Mouse (Mus musculus): ENCODE results near the gene Psmb9. TPM values are rescaled to one million over a fixed set of nuclear protein-coding genes. Genes with fewer than 3 reads are reported as not detected.

The Psmb9 gene
- polyA plus RNA-seq, 2 experiments = 2.2 to 3.4 TPM

DNA sequence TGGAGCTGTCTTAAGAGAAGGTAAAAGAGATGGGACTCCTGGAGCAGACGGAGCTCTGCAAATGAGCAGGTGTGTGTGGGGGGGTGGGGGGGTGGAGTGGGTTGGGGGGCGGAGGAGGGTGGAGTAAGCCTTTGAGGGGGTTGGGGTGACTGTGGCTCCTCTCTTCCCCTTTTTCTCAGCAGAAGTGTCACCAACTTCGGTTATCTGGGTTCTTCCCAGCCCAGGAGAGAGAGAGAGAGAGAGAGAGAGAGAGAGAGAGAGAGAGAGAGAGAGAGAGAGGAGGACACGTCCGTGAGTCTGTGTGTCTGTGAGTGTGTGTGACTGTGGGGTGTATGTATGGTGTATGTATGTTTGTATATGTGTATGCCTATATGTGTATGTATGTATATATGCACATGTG lies 44.1 kb downstream of the Psmb9 start:
- DNase-seq (ENCODE audit: low spot score) (no peak), ATAC-seq (ENCODE audit: low FRiP score, low read depth) (no peak)
- peaks cover 7% of the 10 kb centered on the region for H3K27me3 ChIP-seq (ENCODE audit: control insufficient read depth, insufficient read depth, low read length)
- no peak for TF ChIP-seq POLR2A (IDR thresholded peaks at IDR 0.05; ENCODE audit: borderline replicate concordance, extremely low read depth, insufficient read depth, insufficient read length)
- 59% methylated on average over 5 of the region's 5 CpGs for WGBS
- no peaks in the 10 kb centered on the region for H3K36me3 ChIP-seq (ENCODE audit: control insufficient read depth, insufficient read depth, low read length)
- no peak overlapping the region for H3K4me3 ChIP-seq (replicated peaks; ENCODE audit: low read length)
- no peak overlapping the region for H3K4me2 ChIP-seq (replicated peaks; ENCODE audit: low read depth, low read length, severe bottlenecking)
- peaks cover 12% of the 10 kb centered on the region; the same call in 1 of the 2 replicates for H3K4me1 ChIP-seq (ENCODE audit: control insufficient read depth, insufficient read depth, low read length)
- no peaks in the 10 kb centered on the region for H3K9me3 ChIP-seq (ENCODE audit: control insufficient read depth, low read length)
- H3K27ac ChIP-seq (replicated peaks; ENCODE audit: low read depth, low read length) = no peak overlapping the region
- H3K9ac ChIP-seq (ENCODE audit: low read depth, low read length, severe bottlenecking) = no peak overlapping the region

DNA sequence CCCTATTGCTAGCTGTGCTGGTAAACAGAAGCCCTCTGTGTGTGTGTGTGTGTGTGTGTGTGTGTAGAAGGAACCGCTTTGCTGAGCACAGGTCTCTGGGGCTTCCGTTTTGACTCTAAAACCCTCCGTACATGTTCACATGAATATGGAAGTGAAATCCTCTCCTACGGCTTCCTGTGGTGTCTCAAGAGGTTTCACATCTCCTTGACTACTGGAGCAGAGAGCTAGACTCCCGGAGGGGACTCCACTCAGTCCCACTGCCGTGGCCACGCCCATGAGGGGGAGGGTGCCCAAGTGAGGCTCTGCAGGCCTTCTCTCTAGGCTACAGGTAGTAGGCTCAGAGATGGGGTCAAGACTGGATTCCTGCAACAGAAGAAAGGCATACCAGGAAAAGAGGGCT lies 44.5 kb downstream of the Psmb9 start, which contains the start of gene H2-DMb2:
Gene H2-DMb2 (plus strand): TSS at position 275 of the 400 bp plus-strand sequence.
- 31% methylated on average over 7 of the region's 7 CpGs for WGBS
- ATAC-seq (ENCODE audit: low FRiP score, low read depth) = no peak
- Histone ChIP-seq H3K9me3 (ENCODE audit: control insufficient read depth, low read length) (no peaks in the 10 kb centered on the region), H3K36me3 (ENCODE audit: control insufficient read depth, insufficient read depth, low read length) (no peaks in the 10 kb centered on the region), H3K4me3 (replicated peaks; ENCODE audit: low read length) (no peak within 1 kb of the TSS), H3K27ac (replicated peaks; ENCODE audit: low read depth, low read length) (no peak within 1 kb of the TSS), H3K9ac (ENCODE audit: low read depth, low read length, severe bottlenecking) (no peak within 1 kb of the TSS), H3K4me1 (ENCODE audit: control insufficient read depth, insufficient read depth, low read length) (peaks cover 12% of the 10 kb centered on the region; the same call in 1 of the 2 replicates), H3K4me2 (replicated peaks; ENCODE audit: low read depth, low read length, severe bottlenecking) (no peak within 1 kb of the TSS), H3K27me3 (ENCODE audit: control insufficient read depth, insufficient read depth, low read length) (peaks cover 7% of the 10 kb centered on the region)
- no peak for DNase-seq (ENCODE audit: low spot score)
- TF ChIP-seq POLR2A (IDR thresholded peaks at IDR 0.05; ENCODE audit: borderline replicate concordance, extremely low read depth, insufficient read depth, insufficient read length) = no peak

DNA sequence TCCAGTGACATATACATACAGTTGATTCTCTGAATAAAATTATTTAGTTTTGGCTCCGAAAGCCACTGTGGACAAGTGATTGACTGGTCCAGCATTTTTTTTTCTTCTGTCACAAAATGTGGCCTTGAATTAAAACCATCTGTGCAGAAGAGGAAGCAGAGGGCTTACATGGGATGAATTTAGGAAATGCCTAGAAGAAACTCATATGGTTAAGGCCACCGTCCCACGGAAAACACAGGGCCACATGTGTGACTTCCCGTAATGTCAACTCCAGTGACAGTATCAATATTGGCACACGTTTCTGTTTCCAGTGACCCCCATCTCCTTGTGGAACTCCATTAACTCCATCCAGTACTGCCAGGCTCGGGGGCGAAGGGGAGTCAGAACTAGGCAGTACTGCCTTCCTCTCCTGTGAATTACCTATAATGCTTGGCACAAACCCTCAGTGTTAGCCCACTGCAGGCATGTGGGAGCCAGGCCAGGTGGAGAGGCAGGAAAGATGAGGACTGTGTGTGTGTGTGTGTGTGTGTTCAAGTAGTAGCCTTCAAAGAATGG lies 45.0 kb downstream of the Psmb9 start:
- ATAC-seq (ENCODE audit: low FRiP score, low read depth) = no peak
- no peak for DNase-seq (ENCODE audit: low spot score)
- Histone ChIP-seq H3K36me3 (ENCODE audit: control insufficient read depth, insufficient read depth, low read length) (no peaks in the 10 kb centered on the region), H3K27me3 (ENCODE audit: control insufficient read depth, insufficient read depth, low read length) (peaks cover 7% of the 10 kb centered on the region), H3K27ac (replicated peaks; ENCODE audit: low read depth, low read length) (no peak overlapping the region), H3K9ac (ENCODE audit: low read depth, low read length, severe bottlenecking) (no peak overlapping the region), H3K9me3 (ENCODE audit: control insufficient read depth, low read length) (no peaks in the 10 kb centered on the region), H3K4me3 (replicated peaks; ENCODE audit: low read length) (no peak overlapping the region), H3K4me2 (replicated peaks; ENCODE audit: low read depth, low read length, severe bottlenecking) (no peak overlapping the region), H3K4me1 (ENCODE audit: control insufficient read depth, insufficient read depth, low read length) (peaks cover 12% of the 10 kb centered on the region; the same call in 1 of the 2 replicates)
- no peak for TF ChIP-seq POLR2A (IDR thresholded peaks at IDR 0.05; ENCODE audit: borderline replicate concordance, extremely low read depth, insufficient read depth, insufficient read length)
- 50% methylated on average over 7 of the region's 7 CpGs for WGBS

DNA sequence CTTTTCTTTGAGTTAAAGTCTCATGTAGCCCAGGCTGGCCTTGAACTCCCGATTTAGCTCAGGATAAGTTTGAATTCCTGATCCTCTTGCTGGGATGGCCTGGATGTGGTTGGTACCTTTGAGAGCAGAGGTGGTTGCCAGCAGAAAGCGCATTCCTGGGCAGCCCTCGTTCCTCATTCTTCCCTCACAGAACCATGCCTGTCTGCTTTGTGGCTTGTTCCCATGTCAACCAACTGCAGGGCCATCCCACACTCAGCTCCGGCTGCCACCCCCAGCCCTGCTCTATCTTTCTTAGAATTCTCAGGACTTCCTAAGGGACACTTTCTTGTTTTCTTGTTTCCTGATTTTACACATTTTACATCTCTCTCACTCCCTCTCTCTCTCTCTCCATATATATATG lies 46.1 kb downstream of the Psmb9 start:
- Histone ChIP-seq H3K9ac (ENCODE audit: low read depth, low read length, severe bottlenecking) (no peak overlapping the region), H3K4me3 (replicated peaks; ENCODE audit: low read length) (no peak overlapping the region), H3K36me3 (ENCODE audit: control insufficient read depth, insufficient read depth, low read length) (no peaks in the 10 kb centered on the region), H3K27ac (replicated peaks; ENCODE audit: low read depth, low read length) (no peak overlapping the region), H3K4me1 (ENCODE audit: control insufficient read depth, insufficient read depth, low read length) (peaks cover 12% of the 10 kb centered on the region; the same call in 1 of the 2 replicates), H3K9me3 (ENCODE audit: control insufficient read depth, low read length) (no peaks in the 10 kb centered on the region), H3K27me3 (ENCODE audit: control insufficient read depth, insufficient read depth, low read length) (peaks cover 7% of the 10 kb centered on the region), H3K4me2 (replicated peaks; ENCODE audit: low read depth, low read length, severe bottlenecking) (no peak overlapping the region)
- 60% methylated on average over 4 of the region's 4 CpGs for WGBS
- TF ChIP-seq POLR2A (IDR thresholded peaks at IDR 0.05; ENCODE audit: borderline replicate concordance, extremely low read depth, insufficient read depth, insufficient read length) = no peak
- no peak for ATAC-seq (ENCODE audit: low FRiP score, low read depth)
- no peak for DNase-seq (ENCODE audit: low spot score)

DNA sequence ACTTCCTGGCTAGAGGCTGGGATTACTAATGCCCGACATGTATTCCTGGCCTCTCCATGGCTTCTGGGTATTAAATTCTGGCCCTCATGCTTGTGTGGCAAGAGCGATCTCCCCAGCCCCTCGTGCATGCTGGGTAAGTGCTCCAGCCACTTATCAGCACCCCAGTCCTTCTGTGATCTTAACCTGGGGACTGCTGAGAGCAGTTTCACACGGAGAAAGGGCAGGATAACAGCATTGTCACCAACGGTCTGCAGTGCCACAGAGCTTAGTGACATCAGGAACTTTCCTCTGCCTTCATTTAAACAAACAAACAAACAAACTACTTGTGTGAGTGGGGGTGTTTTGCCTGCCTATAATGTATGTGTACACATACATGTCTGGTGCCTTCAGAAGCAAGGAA lies 47.3 kb downstream of the Psmb9 start:
- DNase-seq (ENCODE audit: low spot score) = no peak
- 9% methylated on average over 5 of the region's 5 CpGs for WGBS

More for the DNA sequence above, 47.3 kb downstream of the Psmb9 start:
- Histone ChIP-seq H3K4me3 (replicated peaks; ENCODE audit: low read length) (0 out of 2 replicates have a peak overlapping the region, but pooled peaks have one; percentile 31), H3K9ac (ENCODE audit: low read depth, low read length, severe bottlenecking) (no peak overlapping the region), H3K27ac (replicated peaks; ENCODE audit: low read depth, low read length) (no peak overlapping the region), H3K9me3 (ENCODE audit: control insufficient read depth, low read length) (no peaks in the 10 kb centered on the region), H3K36me3 (ENCODE audit: control insufficient read depth, insufficient read depth, low read length) (no peaks in the 10 kb centered on the region), H3K27me3 (ENCODE audit: control insufficient read depth, insufficient read depth, low read length) (peaks cover 7% of the 10 kb centered on the region), H3K4me1 (ENCODE audit: control insufficient read depth, insufficient read depth, low read length) (peaks cover 12% of the 10 kb centered on the region; the same call in 1 of the 2 replicates), H3K4me2 (replicated peaks; ENCODE audit: low read depth, low read length, severe bottlenecking) (peak overlapping the region; percentile 63; the same call in 1 of the 2 replicates)
- TF ChIP-seq POLR2A (IDR thresholded peaks at IDR 0.05; ENCODE audit: borderline replicate concordance, extremely low read depth, insufficient read depth, insufficient read length) = no peak
- ATAC-seq (ENCODE audit: low FRiP score, low read depth) = no peak

Measured in limb, embryonic 14.5 days (tissue).